Mouse (Mus musculus): ENCODE measurements around the gene Klkb1. TPM values are rescaled to one million over a fixed set of nuclear protein-coding genes. Genes with fewer than 3 reads are reported as not detected.

The Klkb1 gene
- polyA plus RNA-seq, 1 experiment from 2014 or later, result 0.08 TPM

GRCm38 (mm10) chr8:45239363-45239762 lies 55.3 kb downstream of the Klkb1 start:
- Histone ChIP-seq H3K36me3 (ENCODE audit: insufficient read depth, low read length) (no peaks in the 10 kb centered on the region), H3K27me3 (ENCODE audit: insufficient read depth, low read length) (no peaks in the 10 kb centered on the region), H3K4me2 (ENCODE audit: low read length) (no peak overlapping the region), H3K4me3 (replicated peaks; ENCODE audit: low read depth, low read length) (no peak overlapping the region), H3K9me3 (replicated peaks; ENCODE audit: low read length) (no peaks in the 10 kb centered on the region), H3K4me1 (replicated peaks; ENCODE audit: insufficient read depth, low read length) (no peaks in the 10 kb centered on the region), H3K27ac (no peak overlapping the region), H3K9ac (ENCODE audit: low read depth, low read length) (no peak overlapping the region)
- no peak for ATAC-seq (replicated peaks; ENCODE audit: low FRiP score, low read depth)
- TF ChIP-seq CTCF (IDR thresholded peaks at IDR 0.05; ENCODE audit: low read depth), result no peak
- 80% methylated on average over 8 of the region's 8 CpGs for WGBS
- DNase-seq (ENCODE audit: low spot score), result no peak

- Histone ChIP-seq H3K27me3 (ENCODE audit: insufficient read depth, low read length) (no peaks in the 10 kb centered on the region), H3K36me3 (ENCODE audit: insufficient read depth, low read length) (no peaks in the 10 kb centered on the region), H3K4me3 (replicated peaks; ENCODE audit: low read depth, low read length) (no peak overlapping the region), H3K27ac (no peak overlapping the region), H3K4me2 (ENCODE audit: low read length) (no peak overlapping the region), H3K9ac (ENCODE audit: low read depth, low read length) (no peak overlapping the region), H3K4me1 (replicated peaks; ENCODE audit: insufficient read depth, low read length) (no peaks in the 10 kb centered on the region), H3K9me3 (replicated peaks; ENCODE audit: low read length) (no peaks in the 10 kb centered on the region)
- DNase-seq (ENCODE audit: low spot score), result peak; percentile 79
- TF ChIP-seq CTCF (IDR thresholded peaks at IDR 0.05; ENCODE audit: low read depth), result peak; percentile 82
- ATAC-seq (replicated peaks; ENCODE audit: low FRiP score, low read depth), result no peak; the same call in 1 of the 2 replicates
- WGBS, result 20% methylated on average over 3 of the region's 3 CpGs
These were observed 56.4 kb downstream of the Klkb1 start for GRCm38 (mm10) chr8:45238282-45238681.

- no peak overlapping the region for H3K27ac ChIP-seq
- DNase-seq (ENCODE audit: low spot score), result peak; percentile 90
- no peaks in the 10 kb centered on the region for H3K27me3 ChIP-seq (ENCODE audit: insufficient read depth, low read length)
- peak; percentile 82 for TF ChIP-seq CTCF (IDR thresholded peaks at IDR 0.05; ENCODE audit: low read depth)
- 15% methylated on average over 14 of the region's 14 CpGs for WGBS
- H3K4me1 ChIP-seq (replicated peaks; ENCODE audit: insufficient read depth, low read length), result no peaks in the 10 kb centered on the region
- H3K4me3 ChIP-seq (replicated peaks; ENCODE audit: low read depth, low read length), result no peak overlapping the region
- H3K9me3 ChIP-seq (replicated peaks; ENCODE audit: low read length), result no peaks in the 10 kb centered on the region
- peak; percentile 62 for ATAC-seq (replicated peaks; ENCODE audit: low FRiP score, low read depth)
- no peaks in the 10 kb centered on the region for H3K36me3 ChIP-seq (ENCODE audit: insufficient read depth, low read length)
- H3K4me2 ChIP-seq (ENCODE audit: low read length), result peak overlapping the region; percentile 19; the same call in 1 of the 2 replicates
- no peak overlapping the region for H3K9ac ChIP-seq (ENCODE audit: low read depth, low read length)
These were observed 58.3 kb downstream of the Klkb1 start for GRCm38 (mm10) chr8:45236164-45236912.

- no peaks in the 10 kb centered on the region for H3K27me3 ChIP-seq (ENCODE audit: insufficient read depth, low read length)
- WGBS, result 76% methylated on average over 6 of the region's 6 CpGs
- no peak for ATAC-seq (replicated peaks; ENCODE audit: low FRiP score, low read depth)
These were observed 59.4 kb downstream of the Klkb1 start for GRCm38 (mm10) chr8:45235228-45235627.

GRCm38 (mm10) chr8:45233256-45233655 lies 61.4 kb downstream of the Klkb1 start:
- WGBS, result 69% methylated on average over 3 of the region's 3 CpGs
- no peak for DNase-seq (ENCODE audit: low spot score)
- no peak overlapping the region for H3K9ac ChIP-seq (ENCODE audit: low read depth, low read length)
- H3K9me3 ChIP-seq (replicated peaks; ENCODE audit: low read length), result no peaks in the 10 kb centered on the region
- no peaks in the 10 kb centered on the region for H3K27me3 ChIP-seq (ENCODE audit: insufficient read depth, low read length)
- TF ChIP-seq CTCF (IDR thresholded peaks at IDR 0.05; ENCODE audit: low read depth), result no peak
- H3K27ac ChIP-seq, result no peak overlapping the region
- H3K4me1 ChIP-seq (replicated peaks; ENCODE audit: insufficient read depth, low read length), result no peaks in the 10 kb centered on the region
- ATAC-seq (replicated peaks; ENCODE audit: low FRiP score, low read depth), result no peak
- no peak overlapping the region for H3K4me2 ChIP-seq (ENCODE audit: low read length)
- H3K4me3 ChIP-seq (replicated peaks; ENCODE audit: low read depth, low read length), result no peak overlapping the region
- no peaks in the 10 kb centered on the region for H3K36me3 ChIP-seq (ENCODE audit: insufficient read depth, low read length)

More at GRCm38 (mm10) chr8:45235228-45235627, 59.4 kb downstream of the Klkb1 start:
- Histone ChIP-seq H3K9me3 (replicated peaks; ENCODE audit: low read length) (no peaks in the 10 kb centered on the region), H3K4me3 (replicated peaks; ENCODE audit: low read depth, low read length) (no peak overlapping the region), H3K9ac (ENCODE audit: low read depth, low read length) (no peak overlapping the region), H3K4me1 (replicated peaks; ENCODE audit: insufficient read depth, low read length) (no peaks in the 10 kb centered on the region), H3K4me2 (ENCODE audit: low read length) (no peak overlapping the region), H3K27ac (no peak overlapping the region), H3K36me3 (ENCODE audit: insufficient read depth, low read length) (no peaks in the 10 kb centered on the region)
- no peak for DNase-seq (ENCODE audit: low spot score)
- TF ChIP-seq CTCF (IDR thresholded peaks at IDR 0.05; ENCODE audit: low read depth), result no peak

Other genes with a start within 250 kb of the Klkb1 start
- gene Mtnr1a, start 225.7 kb downstream of the Klkb1 start, polyA plus RNA-seq (2015; fragmentation: Nextera tagmentation; extraction: Ambion mirVana), result not detected in 2 replicates
- gene F11, start 32.8 kb downstream of the Klkb1 start, polyA plus RNA-seq (2015; fragmentation: Nextera tagmentation; extraction: Ambion mirVana), result not detected in 2 replicates
- gene Gm45753, start 13.6 kb upstream of the Klkb1 start, polyA plus RNA-seq (2015; fragmentation: Nextera tagmentation; extraction: Ambion mirVana), result 0.43 and 0.71 TPM in 2 replicates
- gene Cyp4v3, start 38.4 kb upstream of the Klkb1 start, polyA plus RNA-seq (2015; fragmentation: Nextera tagmentation; extraction: Ambion mirVana), result 3.6 and 3.9 TPM in 2 replicates
- 52.3 and 57.8 TPM in 2 replicates for gene Fam149a, start 87.4 kb upstream of the Klkb1 start, polyA plus RNA-seq (2015; fragmentation: Nextera tagmentation; extraction: Ambion mirVana)
- 4.6 and 4.7 TPM in 2 replicates for gene Tlr3, start 116.2 kb upstream of the Klkb1 start, polyA plus RNA-seq (2015; fragmentation: Nextera tagmentation; extraction: Ambion mirVana)
- 41.6 and 45.5 TPM in 2 replicates for gene Sorbs2, start 212.9 kb upstream of the Klkb1 start, polyA plus RNA-seq (2015; fragmentation: Nextera tagmentation; extraction: Ambion mirVana)